Mouse (Mus musculus) lung, postnatal 0 days (tissue): ENCODE data around the gene Nav3.

Source experiments
- CTCF ChIP-seq: IDR thresholded peaks from 2 replicates; pipeline ENCODE4 v1.5.1; 2016; ENCODE audit warnings: antibody characterized with exemption, mild to moderate bottlenecking
- EP300 ChIP-seq: IDR thresholded peaks from 2 replicates; pipeline ENCODE4 v1.6.1; 2016; ENCODE audit warnings: antibody characterized with exemption, mild to moderate bottlenecking, control low read depth

DNA sequence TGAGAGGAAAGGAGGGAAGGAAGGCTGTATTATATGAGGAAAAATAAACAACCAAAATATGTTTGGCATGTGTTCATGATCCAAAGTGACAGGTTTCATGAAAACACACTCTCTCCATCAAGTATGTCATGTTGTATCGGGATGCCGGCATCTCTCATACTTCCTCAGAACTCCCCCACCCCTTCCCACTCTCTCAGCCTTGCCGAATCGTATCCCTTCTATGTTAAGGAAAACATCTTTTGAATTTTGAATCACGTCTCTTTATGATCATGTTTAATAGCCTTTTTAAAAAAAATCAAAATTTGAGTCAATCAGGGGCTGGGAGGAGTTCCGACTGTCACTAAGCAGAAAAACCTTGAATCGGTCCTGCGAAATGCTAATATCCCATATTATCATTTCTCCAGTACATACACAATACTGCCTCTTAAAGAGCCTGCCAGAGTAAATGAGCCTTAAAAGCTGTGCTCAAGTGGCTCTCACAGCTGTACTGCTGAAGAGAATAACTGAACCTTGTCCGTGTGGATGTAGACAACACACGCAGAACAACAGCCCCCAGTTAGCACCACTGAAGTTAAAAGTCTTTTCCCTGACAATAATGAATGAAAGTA is 165.9 kb downstream of the Nav3 start:
- TF ChIP-seq CTCF, result no peak
- no peak for TF ChIP-seq EP300
